Mouse (Mus musculus) small intestine, adult 2 months (tissue): ENCODE measurements around the gene Trim41. TPM values are rescaled to one million over a fixed set of nuclear protein-coding genes. Genes with fewer than 3 reads are reported as not detected.

ENCODE experiments used
- H3K27ac ChIP-seq: fragments of 200-500 bp; 2 replicates; pipeline ENCODE4 v1.5.1; 2012; ENCODE audit warnings: low read depth, low read length, control low read depth, inconsistent platforms; ENCODE audit not compliant: insufficient read depth
- H3K27me3 ChIP-seq: fragments of 200-500 bp; 2 replicates; pipeline ENCODE4 v1.6.1; 2012; ENCODE audit warnings: mild to moderate bottlenecking, moderate library complexity, low read length, inconsistent platforms; ENCODE audit not compliant: control insufficient read depth, insufficient read depth
- H3K36me3 ChIP-seq: fragments of 200-500 bp; 2 replicates; pipeline ENCODE4 v1.6.1; 2012; ENCODE audit warnings: mild to moderate bottlenecking, low read length, control low read depth, inconsistent platforms; ENCODE audit not compliant: control insufficient read depth, insufficient read depth
- H3K4me1 ChIP-seq: fragments of 200-500 bp; 2 replicates; pipeline ENCODE4 v1.6.1; 2012; ENCODE audit warnings: low read length, inconsistent platforms, mixed read lengths; ENCODE audit not compliant: control insufficient read depth, insufficient read depth, insufficient read length
- H3K4me3 ChIP-seq: fragments of 200-500 bp; 2 replicates; pipeline ENCODE4 v1.5.1; 2012; ENCODE audit warnings: low read depth, mild to moderate bottlenecking, control low read depth, inconsistent platforms, low read length, moderate library complexity
- CTCF ChIP-seq: fragments of 200-500 bp; IDR thresholded peaks from 2 replicates; pipeline ENCODE4 v1.5.1; 2012; ENCODE audit warnings: low read depth, mild to moderate bottlenecking, control low read depth, inconsistent platforms, low read length, moderate library complexity, mixed read lengths; ENCODE audit not compliant: insufficient replicate concordance, insufficient read length; ENCODE audit errors: extremely low read depth
- POLR2A ChIP-seq: fragments of 200-500 bp; IDR thresholded peaks from 2 replicates; pipeline ENCODE4 v1.6.1; 2012; ENCODE audit warnings: low read depth, mild to moderate bottlenecking, control low read depth, inconsistent platforms, low read length, moderate library complexity
- WGBS: fragments of 180-500 bp; shearing (Covaris S2); methylation state at CpG from one replicate; pipeline ENCODE4 v1.1.7; 2018; 5-methylcytosine and 5-hydroxymethylcytosine counted together
- polyA plus RNA-seq: library from polyadenylated mRNA; depleted of rRNA; stranded (reverse); fragments of >200 nt; gene quantifications from 2 replicates; pipeline ENCODE4 v1.2.3, GENCODE M21; 2012

Gene Trim41
- polyA plus RNA-seq, 1 experiment = 18.7 TPM

DNA sequence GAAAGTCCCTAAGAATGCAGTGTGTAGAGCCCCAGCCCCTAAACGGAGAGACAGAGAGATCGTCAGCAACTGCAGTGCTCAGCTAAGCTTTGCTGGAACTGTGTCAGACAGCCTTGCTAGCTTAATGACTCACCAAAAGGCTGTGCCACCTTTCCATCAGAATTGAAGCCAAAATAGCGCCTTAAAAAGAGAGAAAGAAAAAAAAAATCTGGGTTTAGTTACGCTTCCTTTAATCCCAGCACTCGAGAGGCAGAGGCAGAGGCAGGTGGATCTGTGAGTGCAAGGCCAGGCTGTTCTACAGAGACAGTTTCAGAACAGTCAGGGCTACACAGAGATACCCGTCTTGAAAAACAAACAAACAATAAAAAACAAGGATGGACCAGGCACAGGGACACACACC is 27.2 kb upstream of the Trim41 start:
- no peaks in the 10 kb centered on the region for H3K27me3 ChIP-seq
- no peak overlapping the region for H3K27ac ChIP-seq
- WGBS = 67% methylated on average over 6 of the region's 6 CpGs
- H3K4me1 ChIP-seq = no peaks in the 10 kb centered on the region
- no peaks in the 10 kb centered on the region; the same call in 1 of the 2 replicates for H3K36me3 ChIP-seq
- H3K4me3 ChIP-seq = no peak overlapping the region
- TF ChIP-seq CTCF = no peak
- TF ChIP-seq POLR2A = no peak

DNA sequence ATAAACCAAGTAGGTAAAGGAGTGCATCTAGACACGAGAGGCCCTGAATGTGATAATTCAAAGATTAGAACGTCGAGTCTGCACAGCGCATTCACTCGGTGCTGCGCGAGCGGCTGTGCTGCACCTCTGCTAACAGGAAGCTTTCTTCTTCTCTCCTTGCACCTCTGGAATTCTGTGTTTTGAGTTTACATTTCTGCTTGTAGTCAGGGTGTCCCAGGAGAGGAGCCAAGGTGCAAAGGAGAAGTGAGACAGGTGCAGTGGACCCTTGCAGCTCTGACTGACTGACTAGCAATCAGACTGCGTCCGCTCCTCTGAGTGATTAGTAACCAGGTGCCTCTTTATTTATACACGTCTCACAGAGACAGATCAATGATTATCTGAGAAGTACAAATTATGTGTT is 26.0 kb upstream of the Trim41 start:
- no peak for TF ChIP-seq POLR2A
- no peak for TF ChIP-seq CTCF
- H3K27me3 ChIP-seq = no peaks in the 10 kb centered on the region
- H3K4me1 ChIP-seq = peaks cover 5% of the 10 kb centered on the region
- no peaks in the 10 kb centered on the region; the same call in 1 of the 2 replicates for H3K36me3 ChIP-seq
- no peak overlapping the region for H3K27ac ChIP-seq
- H3K4me3 ChIP-seq = no peak overlapping the region
- 41% methylated on average over 11 of the region's 11 CpGs for WGBS

DNA sequence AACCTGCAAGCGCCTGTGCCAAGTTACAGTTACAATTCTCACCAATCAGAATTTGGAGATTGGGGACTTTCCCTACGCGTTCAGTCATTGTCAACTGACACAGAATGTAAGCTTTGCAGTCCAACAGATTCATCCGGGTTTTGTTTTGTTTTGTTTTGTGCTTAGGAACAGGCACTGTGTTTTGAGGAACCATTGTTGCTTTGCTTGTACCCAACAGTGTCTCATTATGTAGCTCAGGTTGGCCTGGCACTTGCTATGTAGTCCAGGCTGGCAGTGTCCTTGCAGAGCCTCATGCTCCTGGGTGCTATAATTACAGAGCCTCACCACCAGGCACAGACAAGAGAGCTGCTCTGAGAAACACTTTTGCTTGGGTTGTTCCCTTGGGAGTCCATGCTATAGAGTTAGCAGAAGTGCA is 25.2 kb upstream of the Trim41 start:
- H3K4me1 ChIP-seq = peaks cover 5% of the 10 kb centered on the region
- H3K36me3 ChIP-seq = no peaks in the 10 kb centered on the region
- H3K27me3 ChIP-seq = no peaks in the 10 kb centered on the region
- 83% methylated on average over 4 of the region's 4 CpGs for WGBS
- no peak overlapping the region for H3K27ac ChIP-seq
- H3K4me3 ChIP-seq = no peak overlapping the region
- no peak for TF ChIP-seq CTCF
- no peak for TF ChIP-seq POLR2A

DNA sequence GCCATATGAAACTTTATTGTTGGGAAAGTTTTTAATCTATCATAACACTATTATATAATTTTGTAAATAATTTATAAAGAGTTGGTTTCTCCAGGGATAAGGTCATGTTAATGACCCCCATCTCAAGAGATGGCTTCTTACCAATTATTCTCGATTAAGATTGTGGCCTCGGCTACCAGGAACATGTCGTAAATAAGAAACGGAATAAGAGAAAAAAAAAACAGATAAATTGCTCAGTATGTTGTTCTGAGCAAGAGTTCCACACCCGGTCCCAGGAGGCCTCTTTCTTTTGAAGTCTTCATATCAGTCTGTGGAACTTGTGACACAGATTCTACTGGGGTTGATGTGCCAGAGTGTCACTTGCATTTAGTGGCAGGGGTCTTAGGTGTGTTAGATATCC is 24.1 kb upstream of the Trim41 start:
- H3K27ac ChIP-seq = no peak overlapping the region
- H3K4me3 ChIP-seq = no peak overlapping the region
- H3K4me1 ChIP-seq = peaks cover 9% of the 10 kb centered on the region
- H3K27me3 ChIP-seq = no peaks in the 10 kb centered on the region
- 41% methylated on average over 5 of the region's 5 CpGs for WGBS
- no peak for TF ChIP-seq POLR2A
- TF ChIP-seq CTCF = no peak
- H3K36me3 ChIP-seq = no peaks in the 10 kb centered on the region

DNA sequence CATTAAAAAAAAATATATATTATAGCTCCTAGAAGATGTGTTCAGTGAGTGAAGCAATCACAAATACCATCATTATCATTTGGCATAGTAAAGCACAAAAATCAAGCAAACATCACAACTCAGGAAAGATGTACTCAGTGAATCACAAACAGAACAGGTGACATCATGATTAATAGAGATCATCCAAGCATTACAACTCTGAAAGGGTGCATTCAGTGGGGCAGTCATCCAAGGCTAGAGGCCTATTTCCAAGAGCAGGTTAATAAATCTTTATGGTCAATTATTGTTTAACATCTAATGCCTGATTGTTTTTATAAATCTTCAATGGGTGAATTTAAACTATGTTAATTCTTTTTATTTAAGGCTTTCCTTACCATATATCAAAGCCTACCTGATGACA is 23.7 kb upstream of the Trim41 start:
- Histone ChIP-seq H3K4me1 (peaks cover 9% of the 10 kb centered on the region), H3K4me3 (no peak overlapping the region), H3K27me3 (no peaks in the 10 kb centered on the region), H3K36me3 (no peaks in the 10 kb centered on the region), H3K27ac (no peak overlapping the region)
- TF ChIP-seq POLR2A = no peak
- no peak for TF ChIP-seq CTCF

DNA sequence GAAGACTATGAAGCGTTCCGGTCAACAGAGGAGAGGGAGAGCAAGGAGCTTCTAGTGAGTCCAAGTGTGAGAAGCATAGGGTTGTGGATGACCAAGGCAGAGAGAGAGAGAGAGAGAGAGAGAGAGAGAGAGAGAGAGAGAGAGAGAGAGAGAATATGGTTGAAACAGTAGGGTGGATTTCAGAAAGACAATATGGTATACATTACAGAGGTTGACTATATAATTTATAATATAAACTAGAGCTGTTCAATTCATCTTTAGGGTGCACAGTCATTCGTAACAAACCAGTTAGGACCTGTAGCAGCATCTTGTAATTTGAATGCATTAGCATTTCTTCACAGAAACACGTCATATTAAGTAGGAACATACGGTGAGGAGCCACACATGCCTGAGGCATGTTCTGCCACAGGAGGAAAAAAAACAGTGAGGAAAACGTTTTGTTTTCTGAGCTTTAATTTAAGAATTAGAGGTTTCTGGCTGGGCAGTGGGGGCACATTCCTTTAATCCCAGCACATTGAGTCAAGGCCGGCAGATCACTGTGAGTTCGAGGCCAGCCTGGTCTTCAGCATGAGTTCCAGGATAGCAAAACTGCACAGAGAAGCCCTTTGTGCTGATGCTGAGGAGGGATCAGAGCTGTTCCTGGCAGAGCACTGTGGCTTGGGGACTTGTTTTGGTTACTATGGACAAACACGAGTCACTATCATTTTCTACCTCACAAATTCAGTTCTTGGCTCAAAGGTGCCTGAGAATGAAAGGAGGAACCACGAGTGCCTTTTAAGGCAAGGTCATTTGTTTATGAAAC is 21.9 kb upstream of the Trim41 start:
- H3K27ac ChIP-seq = peak overlapping the region; percentile 83
- no peak for TF ChIP-seq CTCF
- TF ChIP-seq POLR2A = no peak
- H3K27me3 ChIP-seq = no peaks in the 10 kb centered on the region
- H3K36me3 ChIP-seq = no peaks in the 10 kb centered on the region
- H3K4me1 ChIP-seq = peaks cover 9% of the 10 kb centered on the region
- H3K4me3 ChIP-seq = no peak overlapping the region
- WGBS = 85% methylated on average over 10 of the region's 10 CpGs

DNA sequence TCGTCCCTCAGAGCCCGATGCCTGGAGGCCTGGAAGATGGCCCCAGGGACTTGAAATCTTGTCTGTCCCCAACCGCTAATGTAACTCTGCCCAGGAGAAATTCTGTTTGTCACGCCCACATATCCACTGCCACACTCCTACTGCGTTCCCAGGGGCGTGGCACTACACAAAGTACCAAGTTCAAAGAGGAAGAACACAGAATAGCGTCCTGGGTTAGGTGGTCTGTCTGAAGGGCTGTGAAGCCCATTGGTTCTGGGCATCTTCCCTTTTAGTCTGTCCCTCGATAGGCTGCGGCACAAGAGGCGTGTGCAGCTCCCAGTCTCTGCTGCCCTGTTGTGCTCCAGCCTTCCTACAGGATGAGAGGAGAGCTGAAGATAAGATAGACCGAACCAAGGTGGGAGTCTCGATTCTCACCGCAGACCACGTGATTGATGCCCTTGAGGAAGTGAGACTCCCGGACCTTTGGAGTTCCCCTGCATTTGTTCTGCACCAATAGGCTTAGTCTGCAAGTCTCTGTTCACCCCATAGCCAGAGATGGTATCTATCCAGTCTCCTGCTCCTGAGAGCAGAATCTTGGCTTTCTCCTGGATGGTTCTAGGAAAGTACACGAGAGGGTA is 21.1 kb upstream of the Trim41 start:
- Histone ChIP-seq H3K27ac (peak overlapping the region; percentile 83), H3K36me3 (no peaks in the 10 kb centered on the region), H3K27me3 (no peaks in the 10 kb centered on the region), H3K4me3 (peak overlapping the region; percentile 85), H3K4me1 (peaks cover 9% of the 10 kb centered on the region)
- WGBS = 1% methylated on average over 16 of the region's 16 CpGs
- no peak; the same call in 1 of the 2 replicates for TF ChIP-seq CTCF
- peak; percentile 48; the same call in 1 of the 2 replicates for TF ChIP-seq POLR2A
